Mouse (Mus musculus) hindbrain, embryonic 12.5 days (tissue): ENCODE measurements around the gene Pp2d1. TPM values are rescaled to one million over a fixed set of nuclear protein-coding genes. Genes with fewer than 3 reads are reported as not detected.
A peak's percentile ranks its signal among the peaks of the same experiment; 100 is the strongest.
"Not testable (repeated sequence)": the region's sequence is repeated elsewhere in the genome, so short reads cannot be mapped to it uniquely, and the experiment has no call there.

ENCODE experiments used
- ATAC-seq: fragments of 200-750 bp; cut with Nextera tagmentation; 2 replicates; pipeline ENCODE4 v1.8.0; 2017; ENCODE audit warnings: moderate TSS enrichment; ENCODE audit not compliant: low FRiP score
- H3K27ac ChIP-seq: fragments of 300-500 bp; sonication (generic); 2 replicates; pipeline ENCODE4 v1.5.1; 2016; ENCODE audit warnings: mild to moderate bottlenecking
- H3K27me3 ChIP-seq: fragments of 300-500 bp; sonication (generic); 2 replicates; pipeline ENCODE4 v1.6.1; 2016; ENCODE audit warnings: mild to moderate bottlenecking
- H3K36me3 ChIP-seq: fragments of 300-500 bp; sonication (generic); 2 replicates; pipeline ENCODE4 v1.6.1; 2016; ENCODE audit warnings: mild to moderate bottlenecking
- H3K4me1 ChIP-seq: fragments of 300-500 bp; sonication (generic); 2 replicates; pipeline ENCODE4 v1.6.1; 2016
- H3K4me2 ChIP-seq: fragments of 300-500 bp; sonication (generic); replicated peaks from 2 replicates; pipeline ENCODE4 v1.6.1; 2016; ENCODE audit warnings: mild to moderate bottlenecking
- H3K4me3 ChIP-seq: fragments of 300-500 bp; sonication (generic); 2 replicates; pipeline ENCODE4 v1.5.1; 2016; ENCODE audit warnings: mild to moderate bottlenecking
- H3K9ac ChIP-seq: fragments of 300-500 bp; sonication (generic); 2 replicates; pipeline ENCODE4 v1.6.1; 2016; ENCODE audit warnings: mild to moderate bottlenecking, moderate library complexity
- H3K9me3 ChIP-seq: fragments of 300-500 bp; sonication (generic); replicated peaks from 2 replicates; pipeline ENCODE4 v1.6.1; 2016; ENCODE audit warnings: mild to moderate bottlenecking
- WGBS: fragments of 180-500 bp; shearing (Covaris S2); methylation state at CpG from one replicate; pipeline ENCODE4 v1.1.7; 2016; 5-methylcytosine and 5-hydroxymethylcytosine counted together
- polyA plus RNA-seq: library from polyadenylated mRNA; unstranded; fragments of >200 nt; fragmentation: Nextera tagmentation; extraction: Ambion mirVana; gene quantifications from 2 replicates; pipeline ENCODE4 v1.2.1, GENCODE M21; 2016

Gene Pp2d1
- polyA plus RNA-seq, 1 experiment from 2014 or later: 0.44 TPM

DNA sequence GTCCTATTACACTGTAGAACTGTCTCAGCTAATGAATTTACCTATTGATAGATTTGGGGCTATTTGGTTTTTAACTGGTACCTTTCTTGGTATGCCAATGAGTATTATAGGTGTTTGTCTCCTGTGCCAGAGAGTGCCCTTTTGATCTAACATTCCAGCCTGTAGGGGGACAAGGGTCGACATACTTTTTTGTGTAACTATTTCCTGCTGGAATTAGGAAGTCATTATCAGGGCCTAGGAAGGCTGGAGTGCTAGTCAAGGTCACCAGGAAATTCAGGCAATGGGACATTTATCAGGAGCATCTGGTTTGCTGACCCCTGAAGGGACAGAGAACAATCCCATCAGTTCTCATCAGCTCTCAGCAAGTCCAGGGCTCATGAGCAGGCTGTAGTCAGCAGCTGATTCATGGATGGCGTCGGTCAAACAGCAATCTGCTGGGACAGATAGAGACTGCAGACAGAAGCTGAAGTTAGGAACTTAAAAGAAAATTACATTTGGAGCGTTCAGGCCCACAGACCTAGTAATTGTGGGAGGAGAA, 33.8 kb upstream of the Pp2d1 start:
- Histone ChIP-seq H3K4me2 (no peak overlapping the region), H3K9me3 (no peaks in the 10 kb centered on the region), H3K4me1 (peaks cover 22% of the 10 kb centered on the region), H3K27ac (no peak overlapping the region), H3K36me3 (no peaks in the 10 kb centered on the region), H3K9ac (no peak overlapping the region), H3K27me3 (no peaks in the 10 kb centered on the region), H3K4me3 (no peak overlapping the region)
- 69% methylated on average over 4 of the region's 4 CpGs for WGBS
- no peak for ATAC-seq

DNA sequence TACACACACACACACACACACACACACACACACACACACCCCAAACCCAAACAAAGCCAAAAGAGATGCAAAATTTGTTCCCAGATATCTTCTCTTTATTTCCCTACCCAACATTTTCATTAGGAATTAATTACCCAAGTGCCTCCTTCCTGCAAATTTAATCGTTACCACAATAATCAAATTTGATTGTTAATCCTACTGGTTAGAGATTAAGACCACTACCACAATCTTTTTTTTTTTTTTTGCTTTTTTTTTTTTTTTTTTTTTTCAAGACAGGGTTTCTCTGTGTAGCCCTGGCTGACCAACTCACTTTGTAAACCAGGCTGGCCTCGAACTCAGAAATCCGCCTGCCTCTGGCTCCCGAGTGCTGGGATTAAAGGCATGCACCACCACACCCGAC, 31.7 kb upstream of the Pp2d1 start:
- 88% methylated on average over 5 of the region's 5 CpGs for WGBS
- not testable (repeated sequence) for H3K9me3 ChIP-seq, ATAC-seq, H3K4me2 ChIP-seq, H3K4me3 ChIP-seq, H3K27me3 ChIP-seq, H3K36me3 ChIP-seq, H3K27ac ChIP-seq, H3K9ac ChIP-seq
- H3K4me1 ChIP-seq: peaks cover 25% of the 10 kb centered on the region

DNA sequence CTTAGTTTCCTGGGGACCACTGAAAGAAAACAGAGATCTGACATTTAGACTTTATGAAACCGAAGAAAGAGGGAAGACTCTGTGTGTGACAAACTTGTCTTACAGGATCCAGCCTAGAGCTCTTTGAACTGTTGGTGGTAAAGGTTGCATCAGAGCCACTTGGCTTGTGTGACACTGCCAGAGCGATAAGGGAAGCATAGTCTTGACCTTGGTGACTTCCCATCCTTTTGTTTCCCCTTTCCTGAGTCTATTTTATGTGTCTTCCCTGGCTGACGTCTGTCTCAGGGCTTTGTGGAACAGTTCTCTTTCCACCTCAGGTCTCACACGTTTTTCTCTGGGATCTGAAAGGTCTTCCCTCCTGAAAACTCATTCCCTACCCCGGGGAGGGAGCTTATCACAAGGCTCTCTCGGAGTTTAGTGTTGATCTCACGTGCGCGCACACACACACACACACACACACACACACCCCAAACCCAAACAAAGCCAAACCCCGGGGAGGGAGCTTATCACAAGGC, 31.2 kb upstream of the Pp2d1 start:
- Histone ChIP-seq H3K4me1 (peaks cover 27% of the 10 kb centered on the region), H3K36me3 (no peaks in the 10 kb centered on the region), H3K4me3 (no peak overlapping the region), H3K4me2 (no peak overlapping the region), H3K9ac (no peak overlapping the region), H3K27ac (no peak overlapping the region), H3K27me3 (no peaks in the 10 kb centered on the region), H3K9me3 (no peaks in the 10 kb centered on the region)
- no peak for ATAC-seq
- 44% methylated on average over 10 of the region's 10 CpGs for WGBS

DNA sequence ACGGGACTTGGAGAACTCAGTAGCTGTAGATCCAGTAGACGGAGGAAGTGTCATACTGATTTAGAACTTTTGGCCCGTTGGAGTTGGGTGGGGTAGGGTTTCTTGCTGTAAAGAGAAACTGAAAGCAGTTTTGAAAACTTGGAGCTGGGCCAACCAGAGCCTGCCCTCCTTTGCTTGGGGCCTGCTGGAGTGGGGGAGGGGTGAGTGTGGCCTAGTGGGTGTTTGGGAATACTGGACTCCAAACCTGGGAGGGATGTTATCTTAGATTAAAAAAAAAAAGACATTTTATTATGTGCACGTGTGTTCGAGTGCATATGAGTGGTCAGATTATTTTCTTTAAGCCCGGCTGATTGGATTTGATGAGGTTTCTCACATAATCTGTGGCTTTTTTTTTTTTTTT, 30.6 kb upstream of the Pp2d1 start:
- Histone ChIP-seq H3K4me2 (peak overlapping the region; percentile 30; the same call in 1 of the 2 replicates), H3K36me3 (no peaks in the 10 kb centered on the region), H3K9me3 (no peaks in the 10 kb centered on the region), H3K4me1 (peaks cover 27% of the 10 kb centered on the region), H3K9ac (no peak overlapping the region), H3K27me3 (no peaks in the 10 kb centered on the region), H3K4me3 (no peak overlapping the region), H3K27ac (peak overlapping the region; percentile 55)
- no peak for ATAC-seq
- 54% methylated on average over 6 of the region's 6 CpGs for WGBS

DNA sequence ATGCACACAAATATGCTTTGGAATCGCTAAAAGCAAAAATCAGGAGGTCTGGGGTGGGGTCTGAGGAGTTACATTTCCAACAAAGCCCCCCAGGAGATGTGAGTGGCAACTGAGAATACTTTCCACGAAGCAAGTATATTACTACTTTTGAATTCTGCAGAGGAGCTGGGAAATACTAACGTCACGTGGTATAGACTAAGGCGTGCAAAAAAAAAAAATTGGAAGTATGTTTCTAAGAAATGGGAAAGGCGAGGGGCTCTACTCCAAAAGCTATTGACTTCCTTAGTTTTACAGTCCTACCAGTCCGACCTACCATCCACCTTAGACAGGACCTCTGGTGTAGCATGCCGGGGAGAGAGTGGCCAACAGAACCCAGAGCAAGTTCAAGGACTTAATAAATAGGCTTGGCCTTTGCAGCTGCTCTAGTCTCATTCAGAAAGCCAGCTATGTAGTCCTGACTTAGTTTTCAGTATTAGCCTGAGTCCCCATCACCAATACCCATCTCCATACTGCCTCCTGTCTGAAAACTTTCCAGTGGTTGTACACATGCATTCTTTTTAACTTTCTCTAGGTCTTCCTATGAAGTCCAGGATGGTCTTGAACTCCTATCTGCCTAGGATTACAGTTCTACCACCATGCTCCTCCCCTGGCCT, 29.6 kb upstream of the Pp2d1 start:
- no peaks in the 10 kb centered on the region for H3K9me3 ChIP-seq
- no peak for ATAC-seq
- H3K27me3 ChIP-seq: no peaks in the 10 kb centered on the region
- peak overlapping the region; percentile 97 for H3K9ac ChIP-seq
- no peaks in the 10 kb centered on the region for H3K36me3 ChIP-seq
- peak overlapping the region; percentile 89 for H3K4me2 ChIP-seq
- H3K4me3 ChIP-seq: peak overlapping the region; percentile 96
- 43% methylated on average over 8 of the region's 8 CpGs for WGBS
- peaks cover 27% of the 10 kb centered on the region for H3K4me1 ChIP-seq
- peak overlapping the region; percentile 98 for H3K27ac ChIP-seq

DNA sequence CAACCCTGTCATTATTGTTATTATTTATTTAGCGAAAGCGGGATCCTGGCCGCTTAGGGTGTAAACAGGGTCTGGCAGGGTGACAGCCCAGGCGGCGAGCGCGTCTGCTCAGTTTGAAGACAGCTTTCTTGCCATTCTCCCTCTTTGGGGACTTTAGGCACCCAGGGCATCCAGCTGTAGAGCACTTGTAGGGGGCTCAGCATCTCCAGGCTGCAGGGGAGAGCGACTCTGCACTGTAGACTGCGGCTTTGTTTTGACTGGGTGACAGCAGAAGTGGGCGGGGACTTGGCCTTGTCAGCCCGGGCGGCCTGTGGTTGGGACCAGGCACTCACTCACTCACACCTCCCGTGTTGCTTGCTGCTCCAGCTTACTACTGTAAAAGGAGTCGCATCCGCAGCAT, 28.9 kb upstream of the Pp2d1 start:
- H3K27me3 ChIP-seq: no peaks in the 10 kb centered on the region
- peak overlapping the region; percentile 96 for H3K4me3 ChIP-seq
- peaks cover 27% of the 10 kb centered on the region for H3K4me1 ChIP-seq
- 0% methylated on average over 15 of the region's 15 CpGs for WGBS
- ATAC-seq: peak; percentile 91
- H3K27ac ChIP-seq: peak overlapping the region; percentile 98
- H3K4me2 ChIP-seq: peak overlapping the region; percentile 89
- no peaks in the 10 kb centered on the region for H3K36me3 ChIP-seq
- no peaks in the 10 kb centered on the region for H3K9me3 ChIP-seq
- peak overlapping the region; percentile 97 for H3K9ac ChIP-seq

DNA sequence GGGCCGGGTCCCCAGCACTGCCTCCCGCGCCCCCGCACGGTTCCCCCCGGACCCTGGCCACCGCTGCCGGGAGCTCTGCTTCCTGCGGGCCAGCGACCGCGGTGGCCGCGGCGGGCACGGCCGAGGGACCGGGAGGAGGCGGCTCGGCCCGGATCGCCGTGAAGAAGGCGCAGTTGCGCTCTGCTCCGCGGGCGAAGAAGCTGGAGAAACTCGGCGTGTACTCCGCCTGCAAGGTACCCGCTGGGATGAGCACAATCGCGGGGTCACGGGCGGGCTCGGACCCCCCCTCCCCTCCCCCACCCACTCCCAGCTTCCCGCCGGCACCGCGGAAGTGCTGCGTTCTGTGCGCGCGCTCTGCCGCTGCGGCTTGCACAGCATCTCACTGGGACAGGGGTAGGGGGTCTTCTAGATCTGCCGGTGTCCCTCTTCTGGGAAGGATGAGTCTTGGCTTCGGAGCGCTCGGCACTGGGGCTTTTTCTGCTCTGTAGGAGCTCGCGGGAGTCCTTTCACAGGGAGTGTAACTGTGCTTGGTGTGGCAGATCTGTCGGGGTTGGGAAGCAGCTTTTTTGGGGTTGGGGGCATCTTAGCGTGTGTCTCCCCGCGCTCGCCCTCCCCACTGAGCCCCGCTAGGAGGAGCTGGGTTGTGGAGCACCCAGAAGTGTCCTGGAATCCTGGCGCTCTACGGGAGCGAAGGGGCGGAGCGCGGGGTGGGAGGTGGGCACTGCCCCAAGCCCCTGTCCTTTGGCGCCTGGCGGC, 28.3 kb upstream of the Pp2d1 start:
- Histone ChIP-seq H3K36me3 (no peaks in the 10 kb centered on the region), H3K4me1 (peaks cover 27% of the 10 kb centered on the region), H3K27ac (peak overlapping the region; percentile 98), H3K27me3 (no peaks in the 10 kb centered on the region), H3K9ac (peak overlapping the region; percentile 97), H3K4me2 (peak overlapping the region; percentile 89), H3K9me3 (no peaks in the 10 kb centered on the region), H3K4me3 (peak overlapping the region; percentile 96)
- WGBS: under 1% methylated on average over 64 of the region's 67 CpGs
- ATAC-seq: peak; percentile 71

DNA sequence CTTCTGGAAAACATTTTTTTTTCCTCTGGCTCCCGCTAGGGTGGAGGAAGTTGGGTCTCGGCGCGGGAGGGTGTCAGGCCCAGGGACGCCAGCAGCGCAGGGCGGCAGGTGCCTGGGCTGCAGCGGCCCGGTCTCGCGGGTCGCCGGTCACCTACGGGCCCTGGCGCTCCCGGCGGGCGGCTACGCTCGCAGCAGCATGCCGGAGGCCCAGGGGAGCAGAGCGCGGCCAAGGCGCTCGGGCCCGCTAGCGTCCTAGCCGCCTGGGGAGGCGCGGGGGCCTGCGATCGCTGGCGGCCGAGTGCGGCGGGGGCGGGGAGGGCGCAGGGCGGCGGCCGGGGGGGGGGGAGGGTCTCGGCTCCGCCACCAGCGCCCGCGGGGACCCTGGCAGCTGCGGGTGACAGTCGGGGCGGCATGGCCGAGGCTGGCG, 27.7 kb upstream of the Pp2d1 start:
- Histone ChIP-seq H3K4me1 (peaks cover 27% of the 10 kb centered on the region), H3K27me3 (no peaks in the 10 kb centered on the region), H3K9ac (peak overlapping the region; percentile 97), H3K4me2 (peak overlapping the region; percentile 89), H3K9me3 (no peaks in the 10 kb centered on the region), H3K27ac (peak overlapping the region; percentile 98), H3K4me3 (peak overlapping the region; percentile 96), H3K36me3 (no peaks in the 10 kb centered on the region)
- peak; percentile 64 for ATAC-seq
- WGBS: under 1% methylated on average over 33 of the region's 51 CpGs

DNA sequence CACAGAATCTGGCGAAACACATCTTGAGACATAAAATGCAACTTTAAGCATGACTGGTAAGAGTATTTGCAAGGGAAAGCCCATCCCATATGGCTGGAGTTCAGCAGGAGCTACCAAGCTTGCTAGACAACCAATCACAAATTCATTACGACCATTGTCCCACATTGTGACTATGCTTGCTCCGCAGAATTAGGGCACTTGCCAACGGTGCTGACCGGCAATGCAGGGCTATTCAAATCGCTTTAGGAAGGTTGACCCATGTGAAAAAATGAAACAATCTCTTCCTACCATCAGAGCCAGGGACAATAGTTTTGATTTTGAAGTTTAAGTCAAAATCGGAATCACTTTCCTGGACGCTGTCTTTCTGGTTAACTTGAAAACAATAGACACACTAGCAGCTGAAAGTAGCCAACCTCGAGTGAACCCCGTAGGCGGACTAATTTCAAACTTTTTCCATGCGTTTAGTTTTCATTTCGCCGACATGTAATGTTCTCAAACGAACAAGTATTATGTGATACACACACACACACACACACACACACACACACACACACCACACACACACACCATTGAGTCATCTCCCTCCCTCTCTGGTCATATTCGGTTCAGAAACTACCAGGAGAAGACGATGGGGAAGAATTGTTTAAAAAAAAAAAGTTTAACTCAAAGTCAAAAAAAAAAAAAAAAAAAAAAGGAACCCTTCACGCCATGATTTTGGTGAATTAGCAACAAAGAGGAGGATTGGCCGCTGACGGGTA, 27.1 kb upstream of the Pp2d1 start, which contains the start of gene Kat2b:
Kat2b (plus strand) TSS at position 701 of the 758 bp plus-strand sequence.
- H3K9ac ChIP-seq: peak within 1 kb of the TSS; percentile 97
- ATAC-seq: no peak
- peak within 1 kb of the TSS; percentile 98 for H3K27ac ChIP-seq
- peaks cover 27% of the 10 kb centered on the region for H3K4me1 ChIP-seq
- H3K4me2 ChIP-seq: peak within 1 kb of the TSS; percentile 89
- H3K27me3 ChIP-seq: no peaks in the 10 kb centered on the region
- no peaks in the 10 kb centered on the region for H3K36me3 ChIP-seq
- peak within 1 kb of the TSS; percentile 96 for H3K4me3 ChIP-seq
- WGBS: 2% methylated on average over 20 of the region's 20 CpGs
- no peaks in the 10 kb centered on the region for H3K9me3 ChIP-seq

DNA sequence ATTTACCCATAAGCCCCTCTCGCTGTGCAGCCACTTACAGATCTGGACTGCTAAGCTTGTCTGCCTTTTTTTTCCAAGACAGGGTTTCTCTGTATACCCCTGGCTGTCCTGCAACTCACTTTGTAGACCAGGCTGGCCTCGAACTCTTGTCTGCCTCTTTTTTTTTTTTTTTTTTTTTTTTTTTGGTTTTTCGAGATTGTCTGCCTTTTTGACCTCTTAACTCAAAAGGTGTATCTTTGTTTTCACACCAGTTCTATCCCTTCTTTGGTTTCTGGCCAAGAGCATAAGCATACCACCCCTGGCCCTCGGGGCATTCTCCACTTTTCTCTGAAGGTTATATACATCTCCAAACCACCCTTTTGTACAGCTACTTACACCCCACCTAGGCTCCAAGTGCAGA, 25.6 kb upstream of the Pp2d1 start:
- Histone ChIP-seq H3K27me3 (no peaks in the 10 kb centered on the region), H3K4me1 (peaks cover 19% of the 10 kb centered on the region), H3K36me3 (no peaks in the 10 kb centered on the region), H3K9ac (no peak overlapping the region), H3K27ac (no peak overlapping the region), H3K4me2 (no peak overlapping the region), H3K9me3 (no peaks in the 10 kb centered on the region), H3K4me3 (no peak overlapping the region)
- ATAC-seq: no peak
- 96% methylated on average over 4 of the region's 4 CpGs for WGBS

DNA sequence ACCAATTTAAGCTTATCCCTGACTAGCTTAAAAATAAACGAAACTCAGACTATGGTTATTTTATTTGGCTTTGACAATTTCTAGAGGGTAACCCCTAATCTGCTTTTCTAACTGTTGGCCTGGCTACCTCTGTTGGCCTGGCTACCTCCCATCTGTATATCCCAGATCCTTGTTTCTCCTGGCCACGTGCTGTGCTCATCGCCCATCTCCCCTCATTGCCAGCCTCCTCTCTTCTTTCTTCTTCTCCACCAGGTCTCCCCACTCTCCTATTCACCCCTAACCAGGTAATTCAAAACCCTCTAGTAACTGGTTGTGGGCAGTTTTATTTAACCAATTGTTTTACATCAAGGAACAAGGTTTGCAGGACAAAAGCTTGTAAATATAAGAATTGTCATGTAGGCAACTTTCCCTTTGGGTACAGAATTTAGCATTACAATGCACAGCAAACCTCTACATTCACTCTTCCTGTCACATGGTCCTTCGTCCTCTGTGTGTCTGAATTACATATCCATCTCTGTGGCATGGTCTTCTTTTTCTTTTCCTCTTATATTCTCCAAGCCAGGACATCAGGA, 22.3 kb upstream of the Pp2d1 start:
- Histone ChIP-seq H3K27me3 (no peaks in the 10 kb centered on the region), H3K27ac (no peak overlapping the region), H3K4me1 (peaks cover 5% of the 10 kb centered on the region), H3K4me2 (no peak overlapping the region), H3K9me3 (no peaks in the 10 kb centered on the region), H3K36me3 (no peaks in the 10 kb centered on the region), H3K4me3 (no peak overlapping the region), H3K9ac (no peak overlapping the region)
- ATAC-seq: no peak
- 72% methylated on average over 4 of the region's 4 CpGs for WGBS

DNA sequence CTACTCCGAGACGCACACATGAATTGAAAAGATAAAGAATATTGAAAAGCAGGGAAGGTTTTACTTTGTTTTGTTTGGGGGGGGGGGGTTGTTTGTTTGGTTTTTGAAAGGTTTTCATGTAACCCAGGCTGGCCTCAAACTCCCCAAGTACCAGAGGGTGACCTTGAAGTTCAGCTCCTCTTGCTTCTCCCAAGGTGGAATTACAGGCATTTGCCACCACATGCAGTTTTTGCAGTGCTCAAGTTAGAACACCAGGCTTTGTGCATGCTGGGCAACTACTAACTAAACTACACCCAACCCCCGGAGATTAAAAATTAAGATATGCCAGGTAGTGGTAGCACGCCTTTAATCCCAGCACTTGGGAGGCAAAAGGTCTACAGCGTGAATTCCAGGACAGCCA, 20.4 kb upstream of the Pp2d1 start:
- H3K4me2 ChIP-seq: no peak overlapping the region
- H3K9ac ChIP-seq: no peak overlapping the region
- no peaks in the 10 kb centered on the region for H3K4me1 ChIP-seq
- H3K27me3 ChIP-seq: no peaks in the 10 kb centered on the region
- H3K36me3 ChIP-seq: no peaks in the 10 kb centered on the region
- no peak overlapping the region for H3K27ac ChIP-seq
- H3K9me3 ChIP-seq: no peaks in the 10 kb centered on the region
- no peak overlapping the region for H3K4me3 ChIP-seq
- ATAC-seq: no peak
- 87% methylated on average over 5 of the region's 5 CpGs for WGBS
